Mouse (Mus musculus): Measurements from ENCODE around the gene Pigb. TPM values are rescaled to one million over a fixed set of nuclear protein-coding genes. Genes with fewer than 3 reads are reported as not detected.

Gene Pigb
- total RNA-seq (2014; rRNA removed): 3.0 and 4.2 TPM in 2 replicates
- polyA plus RNA-seq (2012; rRNA removed): 4.5 and 5.7 TPM in 2 replicates

DNA sequence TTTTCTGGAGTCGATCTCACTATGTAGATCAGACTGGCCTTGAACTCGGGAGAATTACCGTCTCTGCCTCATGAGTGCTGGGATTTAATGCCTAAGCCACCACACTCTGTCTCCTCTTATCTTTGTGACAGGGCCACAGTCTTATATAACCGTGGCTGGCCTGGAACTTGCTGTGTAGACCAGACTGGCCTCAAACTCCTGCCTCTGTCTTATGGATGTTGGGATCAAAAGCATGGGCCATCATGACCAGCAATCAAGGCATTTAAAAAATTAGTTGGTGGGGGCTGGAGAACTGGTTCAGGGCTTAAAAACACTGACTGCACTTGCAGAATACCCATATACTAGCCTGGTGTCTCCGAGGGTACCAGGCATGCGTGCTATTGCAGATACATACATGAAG, at the start of gene Pigb:
TSS of gene Pigb (minus strand) at position 299 of the 400 bp plus-strand sequence.
- DNase-seq (ENCODE audit: extremely low read depth, low read depth, low spot score): no peak
- Histone ChIP-seq H3K4me1 (ENCODE audit: control insufficient read depth, insufficient read depth, low read length) (peaks cover 9% of the 10 kb centered on the region), H3K79me2 (ENCODE audit: control insufficient read depth, insufficient read depth, low read length) (peaks cover 6% of the 10 kb centered on the region; the same call in 1 of the 2 replicates), H3K4me3 (ENCODE audit: insufficient read depth, low read depth, low read length) (peak within 1 kb of the TSS; percentile 99), H3K36me3 (ENCODE audit: control insufficient read depth, insufficient read depth, low read length) (no peaks in the 10 kb centered on the region), H3K27me3 (ENCODE audit: control insufficient read depth, insufficient read depth, low read length) (no peaks in the 10 kb centered on the region), H3K27ac (replicated peaks; ENCODE audit: insufficient read depth, low read depth, low read length) (peak within 1 kb of the TSS; percentile 47), H3K9ac (ENCODE audit: low read depth, low read length) (peak within 1 kb of the TSS; percentile 87)
- 23% methylated on average over 6 of the region's 6 CpGs for WGBS
- TF ChIP-seq POLR2A (IDR thresholded peaks at IDR 0.05; ENCODE audit: extremely low read depth, insufficient read depth, low read length): no peak
- no peak for TF ChIP-seq CTCF (IDR thresholded peaks at IDR 0.05; ENCODE audit: low read depth, low read length)

DNA sequence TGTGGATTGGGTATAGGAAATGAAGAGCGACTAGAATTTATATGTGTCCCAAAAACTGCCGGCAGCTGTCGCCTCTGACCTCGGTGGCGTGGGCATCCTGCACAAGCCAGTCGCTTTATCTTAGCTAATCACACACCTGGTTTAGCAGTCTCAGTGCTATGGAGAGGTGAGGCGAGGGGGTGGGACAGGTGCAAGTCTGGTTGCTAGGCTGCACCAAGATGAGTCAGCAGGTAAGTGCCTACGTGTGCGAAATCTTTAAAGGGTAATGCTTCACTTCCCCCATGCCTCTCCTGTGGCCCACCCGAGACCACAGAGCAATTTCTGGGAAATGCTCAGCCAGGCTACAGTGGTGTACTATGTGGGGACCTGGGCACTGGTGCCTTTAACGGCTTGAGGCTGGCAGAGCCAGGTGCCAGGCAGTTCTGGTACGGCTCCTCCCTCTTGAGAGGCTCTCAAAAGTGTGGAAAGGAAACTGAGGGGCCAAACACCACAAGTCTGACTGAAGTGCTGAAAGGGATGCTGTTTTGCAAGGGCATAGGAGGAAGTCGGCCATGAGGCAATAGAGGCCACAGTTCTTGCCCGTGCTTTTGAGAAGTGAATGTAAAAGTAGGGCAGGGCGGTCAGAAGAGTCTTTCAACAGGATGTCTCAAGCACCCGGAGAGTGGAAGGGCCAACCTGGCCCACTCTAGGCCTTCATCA, 49.2 kb upstream of the Pigb start:
- TF ChIP-seq CTCF (IDR thresholded peaks at IDR 0.05; ENCODE audit: low read depth, low read length): no peak
- no peak for TF ChIP-seq POLR2A (IDR thresholded peaks at IDR 0.05; ENCODE audit: extremely low read depth, insufficient read depth, low read length)
- no peak overlapping the region for H3K27ac ChIP-seq (replicated peaks; ENCODE audit: insufficient read depth, low read depth, low read length)
- H3K79me2 ChIP-seq (ENCODE audit: control insufficient read depth, insufficient read depth, low read length): no peaks in the 10 kb centered on the region
- H3K4me3 ChIP-seq (ENCODE audit: insufficient read depth, low read depth, low read length): no peak overlapping the region
- H3K27me3 ChIP-seq (ENCODE audit: control insufficient read depth, insufficient read depth, low read length): no peaks in the 10 kb centered on the region
- no peaks in the 10 kb centered on the region for H3K36me3 ChIP-seq (ENCODE audit: control insufficient read depth, insufficient read depth, low read length)
- H3K4me1 ChIP-seq (ENCODE audit: control insufficient read depth, insufficient read depth, low read length): peaks cover 1% of the 10 kb centered on the region; the same call in 1 of the 2 replicates
- WGBS: 72% methylated on average over 16 of the region's 16 CpGs
- H3K9ac ChIP-seq (ENCODE audit: low read depth, low read length): no peak overlapping the region
- DNase-seq (ENCODE audit: extremely low read depth, low read depth, low spot score): no peak

GRCm38 (mm10) chr9:73087581-73087980, 47.4 kb upstream of the Pigb start:
- TF ChIP-seq POLR2A (IDR thresholded peaks at IDR 0.05; ENCODE audit: extremely low read depth, insufficient read depth, low read length) (no peak), CTCF (IDR thresholded peaks at IDR 0.05; ENCODE audit: low read depth, low read length) (no peak)
- H3K4me1 ChIP-seq (ENCODE audit: control insufficient read depth, insufficient read depth, low read length): peaks cover 1% of the 10 kb centered on the region; the same call in 1 of the 2 replicates
- WGBS: 88% methylated on average over 5 of the region's 5 CpGs
- H3K27ac ChIP-seq (replicated peaks; ENCODE audit: insufficient read depth, low read depth, low read length): no peak overlapping the region
- H3K79me2 ChIP-seq (ENCODE audit: control insufficient read depth, insufficient read depth, low read length): no peaks in the 10 kb centered on the region
- no peak overlapping the region for H3K4me3 ChIP-seq (ENCODE audit: insufficient read depth, low read depth, low read length)
- no peak overlapping the region for H3K9ac ChIP-seq (ENCODE audit: low read depth, low read length)
- no peak for DNase-seq (ENCODE audit: extremely low read depth, low read depth, low spot score)
- no peaks in the 10 kb centered on the region for H3K36me3 ChIP-seq (ENCODE audit: control insufficient read depth, insufficient read depth, low read length)
- no peaks in the 10 kb centered on the region for H3K27me3 ChIP-seq (ENCODE audit: control insufficient read depth, insufficient read depth, low read length)

GRCm38 (mm10) chr9:73087121-73087520, 46.9 kb upstream of the Pigb start:
- Histone ChIP-seq H3K27ac (replicated peaks; ENCODE audit: insufficient read depth, low read depth, low read length) (no peak overlapping the region), H3K27me3 (ENCODE audit: control insufficient read depth, insufficient read depth, low read length) (no peaks in the 10 kb centered on the region), H3K4me1 (ENCODE audit: control insufficient read depth, insufficient read depth, low read length) (peaks cover 1% of the 10 kb centered on the region; the same call in 1 of the 2 replicates), H3K9ac (ENCODE audit: low read depth, low read length) (no peak overlapping the region), H3K79me2 (ENCODE audit: control insufficient read depth, insufficient read depth, low read length) (no peaks in the 10 kb centered on the region), H3K36me3 (ENCODE audit: control insufficient read depth, insufficient read depth, low read length) (no peaks in the 10 kb centered on the region), H3K4me3 (ENCODE audit: insufficient read depth, low read depth, low read length) (no peak overlapping the region)
- 68% methylated on average over 8 of the region's 8 CpGs for WGBS
- no peak for DNase-seq (ENCODE audit: extremely low read depth, low read depth, low spot score)
- TF ChIP-seq CTCF (IDR thresholded peaks at IDR 0.05; ENCODE audit: low read depth, low read length) (no peak), POLR2A (IDR thresholded peaks at IDR 0.05; ENCODE audit: extremely low read depth, insufficient read depth, low read length) (no peak)

- H3K4me3 ChIP-seq (ENCODE audit: insufficient read depth, low read depth, low read length): no peak overlapping the region
Observed at GRCm38 (mm10) chr9:73085845-73086244, 45.7 kb upstream of the Pigb start.

DNA sequence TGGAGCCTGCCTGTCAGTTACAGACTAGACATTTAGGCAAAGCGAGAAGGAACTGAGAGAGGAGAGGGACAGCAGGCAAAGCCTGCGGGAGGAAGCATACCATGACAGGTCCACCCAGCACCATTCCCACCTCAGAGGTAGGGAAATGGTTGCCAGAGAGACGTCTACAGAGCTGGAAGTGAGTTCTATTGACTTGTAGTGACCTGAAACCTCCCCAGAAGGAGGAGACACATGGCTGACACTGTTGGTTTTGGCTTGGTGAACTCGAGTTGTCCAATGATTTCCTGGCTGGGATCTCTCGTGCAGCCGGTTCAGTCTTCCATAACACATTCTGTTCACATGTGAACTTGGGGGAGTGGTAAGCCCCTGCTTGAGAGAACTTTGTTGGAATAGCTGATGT, 43.8 kb upstream of the Pigb start:
- no peak overlapping the region for H3K4me3 ChIP-seq (ENCODE audit: insufficient read depth, low read depth, low read length)
- H3K36me3 ChIP-seq (ENCODE audit: control insufficient read depth, insufficient read depth, low read length): no peaks in the 10 kb centered on the region
- no peak overlapping the region for H3K9ac ChIP-seq (ENCODE audit: low read depth, low read length)
- H3K27me3 ChIP-seq (ENCODE audit: control insufficient read depth, insufficient read depth, low read length): no peaks in the 10 kb centered on the region
- WGBS: 33% methylated on average over 6 of the region's 6 CpGs
- H3K4me1 ChIP-seq (ENCODE audit: control insufficient read depth, insufficient read depth, low read length): peaks cover 1% of the 10 kb centered on the region; the same call in 1 of the 2 replicates
- H3K79me2 ChIP-seq (ENCODE audit: control insufficient read depth, insufficient read depth, low read length): no peaks in the 10 kb centered on the region
- H3K27ac ChIP-seq (replicated peaks; ENCODE audit: insufficient read depth, low read depth, low read length): no peak overlapping the region
- DNase-seq (ENCODE audit: extremely low read depth, low read depth, low spot score): peak; percentile 39
- TF ChIP-seq POLR2A (IDR thresholded peaks at IDR 0.05; ENCODE audit: extremely low read depth, insufficient read depth, low read length) (no peak), CTCF (IDR thresholded peaks at IDR 0.05; ENCODE audit: low read depth, low read length) (no peak)

More at GRCm38 (mm10) chr9:73085845-73086244, 45.7 kb upstream of the Pigb start:
- no peak overlapping the region for H3K27ac ChIP-seq (replicated peaks; ENCODE audit: insufficient read depth, low read depth, low read length)
- no peak for DNase-seq (ENCODE audit: extremely low read depth, low read depth, low spot score)
- no peaks in the 10 kb centered on the region for H3K79me2 ChIP-seq (ENCODE audit: control insufficient read depth, insufficient read depth, low read length)
- peaks cover 1% of the 10 kb centered on the region; the same call in 1 of the 2 replicates for H3K4me1 ChIP-seq (ENCODE audit: control insufficient read depth, insufficient read depth, low read length)
- WGBS: 71% methylated on average over 6 of the region's 6 CpGs
- no peak overlapping the region for H3K9ac ChIP-seq (ENCODE audit: low read depth, low read length)
- no peaks in the 10 kb centered on the region for H3K27me3 ChIP-seq (ENCODE audit: control insufficient read depth, insufficient read depth, low read length)
- TF ChIP-seq POLR2A (IDR thresholded peaks at IDR 0.05; ENCODE audit: extremely low read depth, insufficient read depth, low read length) (no peak), CTCF (IDR thresholded peaks at IDR 0.05; ENCODE audit: low read depth, low read length) (no peak)
- no peaks in the 10 kb centered on the region for H3K36me3 ChIP-seq (ENCODE audit: control insufficient read depth, insufficient read depth, low read length)

Measured in liver, adult 2 months (tissue).